Mouse (Mus musculus) cerebellum, adult 9-10 months (tissue): ENCODE results near the gene Rtn4rl2.

Source experiments
- DNase-seq: peaks from one replicate; pipeline ENCODE4 v3.0.0; 2022

The Rtn4rl2 gene

GRCm38 (mm10) chr2:84884611-84885010 is 1.9 kb downstream of the Rtn4rl2 start:
- no peak for DNase-seq

DNA sequence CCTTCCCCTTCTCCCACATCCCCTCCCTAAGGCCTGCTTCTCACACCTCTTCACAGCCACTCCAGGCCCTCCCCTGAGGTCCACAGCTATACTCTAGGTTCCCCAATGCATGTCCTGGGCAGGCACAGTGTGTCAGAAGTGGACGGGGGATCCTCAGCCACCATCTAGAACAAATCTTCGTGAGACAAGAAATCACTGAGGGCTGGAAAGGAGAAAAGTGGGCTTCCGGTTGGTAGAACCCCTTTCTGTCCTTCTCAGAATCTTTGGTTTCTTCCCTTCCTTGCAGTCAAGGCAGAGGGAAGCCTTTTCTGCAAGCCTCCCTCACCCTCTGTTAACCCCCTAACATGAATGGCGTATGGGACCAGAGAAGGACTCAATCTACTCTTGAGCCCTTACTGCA is 2.6 kb downstream of the Rtn4rl2 start:
- no peak for DNase-seq

GRCm38 (mm10) chr2:84883530-84883929 is 3.0 kb downstream of the Rtn4rl2 start:
- DNase-seq: no peak

- no peak for DNase-seq
Measured at GRCm38 (mm10) chr2:84883084-84883483, 3.4 kb downstream of the Rtn4rl2 start.

DNA sequence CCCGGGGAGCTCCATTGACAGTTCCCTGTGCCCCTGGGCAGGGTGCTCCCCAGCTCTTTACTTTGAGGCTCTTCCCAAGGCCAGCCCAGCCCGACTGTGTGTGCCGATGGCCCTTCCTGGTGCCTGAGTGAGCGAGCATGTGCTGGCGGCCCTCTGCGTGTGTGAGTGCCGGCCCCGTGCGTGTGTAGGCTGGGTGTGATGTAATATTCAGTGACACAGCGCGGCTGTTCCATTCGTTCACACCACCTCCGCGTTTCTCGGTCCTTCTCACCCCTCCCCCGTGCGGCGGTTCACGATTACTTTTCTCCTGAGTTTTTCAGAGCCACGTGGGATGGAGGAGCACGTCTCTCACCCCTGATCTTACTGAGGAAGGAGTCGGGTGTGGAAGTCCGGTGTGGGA is 3.9 kb downstream of the Rtn4rl2 start:
- DNase-seq: no peak

DNA sequence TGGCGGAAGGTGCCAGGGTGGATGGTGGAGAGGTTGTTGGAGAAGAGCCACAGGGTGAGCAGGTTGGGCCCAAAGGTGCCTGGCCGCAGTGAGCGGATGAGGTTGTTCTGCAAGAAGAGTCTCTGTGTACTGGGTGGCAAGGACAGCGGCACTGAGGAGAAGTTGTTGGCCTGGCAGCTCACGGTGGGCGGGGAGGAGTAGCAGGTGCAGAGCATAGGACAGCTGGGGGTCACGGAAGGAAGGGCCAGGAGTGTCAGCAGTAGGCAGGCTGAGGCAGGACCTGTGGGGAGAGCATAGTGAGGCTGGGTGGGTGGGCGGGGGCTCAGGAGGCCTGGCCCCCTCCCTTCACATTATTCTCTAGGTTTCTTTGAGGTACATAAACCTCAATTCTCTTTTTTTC is 5.9 kb downstream of the Rtn4rl2 start:
- no peak for DNase-seq

DNA sequence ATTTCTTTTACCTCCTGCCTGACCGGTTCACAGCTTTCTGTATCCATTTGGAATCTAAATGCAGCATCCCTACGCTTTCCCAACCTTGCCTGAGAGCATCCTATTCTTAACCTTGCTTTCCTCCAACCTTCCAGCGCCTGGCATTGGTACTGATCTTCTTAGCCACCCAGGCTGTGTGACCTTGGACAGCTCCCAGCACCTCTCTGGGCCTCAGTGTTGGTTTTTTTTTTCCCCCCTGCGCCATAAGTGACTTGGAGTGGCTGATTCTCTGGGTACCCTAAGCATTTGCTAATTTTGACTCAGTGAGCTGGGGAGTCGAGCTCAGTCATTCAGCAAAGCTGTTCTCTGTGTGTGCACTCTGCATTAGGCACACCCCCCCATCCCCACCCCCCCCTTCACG is 10.7 kb downstream of the Rtn4rl2 start:
- no peak for DNase-seq

DNA sequence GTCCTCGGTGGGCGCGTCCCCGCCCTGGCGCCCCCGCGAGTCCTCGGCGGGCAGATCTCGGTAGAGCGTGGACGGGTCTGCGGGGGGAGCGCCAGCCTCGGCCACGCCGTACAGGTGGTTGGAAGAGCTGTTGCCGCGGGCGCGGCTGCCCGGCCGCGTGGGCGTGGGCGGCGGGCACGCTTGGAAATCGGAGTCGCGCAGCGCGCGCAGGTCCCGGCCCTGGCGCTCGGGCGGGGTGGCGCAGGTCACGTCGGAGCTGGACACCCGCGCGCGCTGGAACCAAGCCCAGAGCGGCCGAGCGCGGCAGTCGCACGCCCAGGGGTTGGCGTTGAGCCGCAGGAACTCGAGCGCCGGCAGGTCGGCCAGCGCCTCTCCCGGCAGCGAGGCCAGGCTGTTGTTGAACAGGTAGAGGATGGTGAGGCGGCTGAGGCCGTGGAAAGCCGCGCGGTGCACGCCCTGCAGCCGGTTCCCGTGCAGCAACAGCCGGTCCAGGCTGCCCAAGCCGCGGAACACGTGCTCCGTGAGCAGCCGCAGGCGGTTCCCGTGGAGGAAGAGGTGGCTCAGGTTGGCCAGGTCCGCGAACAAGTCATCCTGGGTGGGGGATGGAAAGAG is 14.3 kb downstream of the Rtn4rl2 start:
- DNase-seq: peak; percentile 5

DNA sequence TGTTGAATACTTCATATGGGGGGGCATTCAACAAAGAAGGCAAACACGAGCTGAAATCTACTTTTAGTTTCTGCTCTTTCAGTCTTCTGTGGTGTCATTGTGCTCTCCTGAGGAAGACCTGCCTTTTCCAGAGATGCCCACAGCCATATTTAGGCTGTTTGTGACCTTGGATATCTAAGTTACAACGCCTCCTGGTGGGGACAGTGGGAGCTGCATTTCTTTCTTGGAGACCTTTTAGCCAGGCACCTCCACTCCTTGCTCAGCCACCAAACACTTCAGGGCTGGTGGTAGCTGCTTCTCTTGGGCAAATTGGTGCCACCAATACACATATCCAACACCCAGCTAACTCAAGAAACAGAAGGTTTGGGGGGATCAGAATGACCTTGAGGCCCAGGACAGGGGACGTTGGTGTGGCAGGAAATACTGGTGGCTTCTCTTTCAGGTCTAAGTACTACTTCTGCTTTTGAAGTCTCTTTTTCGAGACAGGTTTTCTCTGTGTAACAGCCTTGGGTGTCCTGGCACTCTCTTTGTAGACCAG is 15.8 kb downstream of the Rtn4rl2 start:
- DNase-seq: no peak

GRCm38 (mm10) chr2:84868977-84869376 is 17.5 kb downstream of the Rtn4rl2 start:
- DNase-seq: no peak

DNA sequence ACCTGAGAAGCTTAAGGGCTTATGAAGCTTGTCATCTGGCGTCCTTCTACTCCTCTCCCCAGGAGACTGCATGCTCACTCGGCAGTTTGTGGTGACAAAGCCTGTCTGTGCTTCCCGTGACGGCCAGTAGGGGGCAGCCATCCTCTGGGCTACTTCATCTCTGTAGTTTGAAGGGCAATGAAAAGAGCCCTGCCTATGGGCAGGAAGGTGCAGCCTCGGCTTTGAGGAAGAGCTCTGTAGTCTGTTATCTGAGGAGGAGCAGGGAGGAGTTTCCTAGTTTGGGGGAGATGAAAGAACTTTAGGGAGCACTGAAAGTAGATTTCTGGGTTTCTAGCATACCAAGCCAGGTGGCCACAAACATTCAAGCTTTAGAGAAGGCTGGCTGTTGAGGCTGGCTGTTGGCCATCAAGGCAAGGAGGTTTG is 18.0 kb downstream of the Rtn4rl2 start:
- DNase-seq: no peak

GRCm38 (mm10) chr2:84865616-84866571 is 20.6 kb downstream of the Rtn4rl2 start:
- DNase-seq: no peak

GRCm38 (mm10) chr2:84862231-84862630 is 24.3 kb downstream of the Rtn4rl2 start:
- no peak for DNase-seq

DNA sequence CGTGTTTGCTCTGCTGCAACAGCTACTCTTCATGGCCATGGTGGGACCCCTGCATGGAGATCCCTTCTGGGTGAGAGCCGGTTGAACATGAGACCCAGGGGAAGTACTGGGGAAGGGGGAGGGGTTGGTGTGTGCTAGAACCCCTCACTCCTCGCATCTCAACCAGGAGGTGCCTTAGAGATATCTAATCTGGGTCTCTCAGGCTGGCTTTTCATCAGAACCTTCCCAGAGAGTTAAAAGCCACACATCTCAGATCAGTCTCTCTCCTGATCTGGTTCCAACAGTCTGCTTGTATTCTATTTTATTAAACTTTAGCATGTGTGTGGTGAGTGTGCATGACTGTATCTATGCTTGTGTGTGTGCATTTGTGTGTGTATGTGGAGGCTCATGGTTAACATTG is 25.1 kb downstream of the Rtn4rl2 start:
- DNase-seq: no peak

- DNase-seq: no peak
Measured at GRCm38 (mm10) chr2:84859991-84860780, 26.3 kb downstream of the Rtn4rl2 start.

DNA sequence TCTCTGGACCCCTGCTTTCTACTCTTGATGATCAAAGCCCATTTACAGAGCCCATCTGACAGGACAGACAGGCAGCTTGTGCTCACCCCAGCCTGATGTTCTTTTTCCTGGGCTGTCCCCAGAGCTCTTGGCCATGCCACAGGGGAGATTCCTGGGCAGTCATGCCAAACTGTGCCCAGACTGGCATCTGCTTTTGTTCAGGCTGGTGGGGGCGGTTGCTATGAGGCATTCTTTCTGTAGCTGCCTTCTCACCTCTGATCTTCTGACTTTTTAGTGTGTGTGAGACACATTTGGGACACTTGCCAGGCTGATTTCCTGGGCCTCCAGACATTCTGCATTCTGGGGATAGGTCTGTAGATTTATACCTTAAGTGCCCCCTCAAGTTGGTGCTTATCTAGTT is 28.0 kb downstream of the Rtn4rl2 start:
- DNase-seq: no peak

DNA sequence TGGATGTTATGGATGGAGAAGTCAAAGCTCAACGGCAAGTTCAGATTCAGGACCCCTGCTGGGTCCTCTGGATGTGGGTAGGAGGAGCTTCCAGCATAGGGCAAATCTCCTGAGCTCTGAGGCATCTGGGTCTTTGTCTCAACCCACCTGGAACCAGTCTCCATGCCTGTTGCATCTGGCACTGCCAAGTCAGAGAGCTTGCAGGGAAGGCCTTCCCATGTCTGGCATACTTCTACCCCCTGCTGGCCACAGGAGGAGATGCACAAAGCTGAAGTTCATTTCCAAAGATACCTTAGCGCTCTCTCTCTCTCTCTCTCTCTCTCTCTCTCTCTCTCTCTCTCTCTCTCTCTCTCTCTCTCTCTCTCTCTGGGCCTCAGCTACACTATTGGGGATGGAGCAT is 30.8 kb downstream of the Rtn4rl2 start:
- peak; percentile 11 for DNase-seq

DNA sequence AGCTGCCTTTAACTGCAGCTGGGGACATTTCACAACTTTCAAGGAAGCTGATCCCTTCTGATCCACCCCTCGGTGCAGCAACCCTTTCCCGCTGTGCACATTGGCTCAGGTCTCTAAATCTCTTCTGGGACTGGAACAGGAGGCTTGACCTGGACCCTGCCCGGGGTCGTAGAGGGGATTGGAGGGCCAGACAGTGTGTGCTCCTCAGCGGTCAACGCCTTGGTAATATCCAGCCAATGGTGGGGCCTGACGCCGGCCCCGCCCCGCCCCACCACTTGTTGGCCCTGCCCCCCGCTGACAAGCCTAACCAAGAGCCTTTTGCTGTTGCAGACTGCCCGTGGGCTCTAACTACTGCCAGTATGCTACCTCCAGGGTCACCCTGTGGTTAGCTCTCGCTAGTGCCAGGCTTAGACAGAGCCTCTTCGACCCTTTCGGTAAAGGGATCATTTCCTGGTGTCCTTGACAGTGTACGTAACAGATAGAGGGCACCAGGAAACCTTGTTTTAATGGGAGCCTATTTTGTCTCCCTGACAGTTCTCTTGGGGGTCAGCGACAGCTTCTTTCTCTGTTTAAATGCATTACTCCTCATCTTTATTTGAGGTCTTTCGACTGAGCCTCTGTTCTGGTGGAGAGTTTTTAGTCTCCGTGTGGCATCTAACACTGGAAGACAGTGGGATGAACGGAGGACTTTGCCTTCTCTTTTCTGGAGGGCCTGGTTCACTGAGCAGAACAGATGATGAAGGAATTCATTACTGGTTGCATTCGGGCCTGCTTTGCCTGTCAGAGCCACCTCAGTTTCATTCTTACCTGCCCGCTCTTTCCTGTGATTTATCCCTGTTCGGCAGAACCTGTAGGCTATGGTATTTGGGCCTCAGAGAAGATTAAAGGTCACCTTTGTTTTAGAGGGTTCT is 35.1 kb downstream of the Rtn4rl2 start:
- DNase-seq: no peak

- no peak for DNase-seq
Measured at GRCm38 (mm10) chr2:84850407-84851129, 35.9 kb downstream of the Rtn4rl2 start.

GRCm38 (mm10) chr2:84845226-84845625 is 41.3 kb downstream of the Rtn4rl2 start:
- DNase-seq: no peak

DNA sequence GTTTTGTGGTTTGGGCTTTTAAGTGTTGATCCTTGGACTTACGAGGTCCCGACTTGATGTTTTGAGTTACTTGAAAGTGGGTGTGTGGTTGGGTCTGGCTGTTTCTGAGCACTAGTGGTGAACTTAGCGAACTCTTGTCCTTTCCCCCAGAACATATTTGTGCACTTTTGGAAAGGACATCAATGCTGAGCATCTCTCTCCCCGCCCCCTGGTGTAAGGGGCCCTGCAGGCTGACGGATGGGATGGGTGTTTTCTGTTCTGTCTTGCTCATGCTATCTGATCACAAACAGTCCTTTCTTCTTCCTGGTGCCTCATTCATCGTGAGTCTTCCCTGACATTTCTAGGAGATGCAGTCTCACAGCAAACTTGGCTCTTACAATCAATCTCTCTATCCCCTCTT is 42.9 kb downstream of the Rtn4rl2 start:
- DNase-seq: no peak
